Mouse (Mus musculus) liver, adult 2 months (tissue): ENCODE data around the gene Cfh.

Source experiments
- CTCF ChIP-seq: fragments of 200-500 bp; IDR thresholded peaks from 2 replicates; pipeline ENCODE4 v1.5.1; 2011; ENCODE audit warnings: low read depth, low read length, control low read depth
- POLR2A ChIP-seq: fragments of 200-500 bp; IDR thresholded peaks from 2 replicates; pipeline ENCODE4 v1.6.1; 2011; ENCODE audit warnings: low read length, control low read depth; ENCODE audit not compliant: insufficient read depth; ENCODE audit errors: extremely low read depth

- TF ChIP-seq POLR2A, result no peak
- no peak for TF ChIP-seq CTCF
Measured at GRCm38 (mm10) chr1:140226673-140227072, 43.1 kb upstream of the Cfh start.
